Mouse (Mus musculus) thymus, adult 2 months (tissue): ENCODE data around the gene Il17re. TPM values are rescaled to one million over a fixed set of nuclear protein-coding genes. Genes with fewer than 3 reads are reported as not detected.

ENCODE experiments used
- DNase-seq: peaks from one replicate; pipeline ENCODE4 v3.0.0; 2021
- H3K27ac ChIP-seq: fragments of 200-500 bp; 2 replicates; pipeline ENCODE4 v1.5.1; 2012; ENCODE audit warnings: low read length, control low read depth; ENCODE audit not compliant: control insufficient read depth, insufficient read depth
- H3K27me3 ChIP-seq: fragments of 200-500 bp; 2 replicates; pipeline ENCODE4 v1.6.1; 2012; ENCODE audit warnings: mild to moderate bottlenecking, low read length, moderate library complexity, mixed read lengths; ENCODE audit not compliant: control insufficient read depth, insufficient read depth
- H3K36me3 ChIP-seq: fragments of 200-500 bp; 2 replicates; pipeline ENCODE4 v1.6.1; 2012; ENCODE audit warnings: mild to moderate bottlenecking, low read length, moderate library complexity; ENCODE audit not compliant: control insufficient read depth, insufficient read depth
- H3K4me1 ChIP-seq: fragments of 200-500 bp; replicated peaks from 2 replicates; pipeline ENCODE4 v1.6.1; 2012; ENCODE audit warnings: low read length; ENCODE audit not compliant: control insufficient read depth, insufficient read depth
- H3K4me3 ChIP-seq: fragments of 200-500 bp; 2 replicates; pipeline ENCODE4 v1.5.1; 2012; ENCODE audit warnings: mild to moderate bottlenecking, low read length, control low read depth, moderate library complexity; ENCODE audit not compliant: control insufficient read depth, insufficient read depth
- CTCF ChIP-seq: fragments of 200-500 bp; IDR thresholded peaks from 2 replicates; pipeline ENCODE4 v1.5.1; 2012; ENCODE audit warnings: mild to moderate bottlenecking, control low read depth, low read length, moderate library complexity, borderline replicate concordance; ENCODE audit not compliant: control insufficient read depth, poor library complexity, insufficient read depth; ENCODE audit errors: extremely low read depth
- POLR2A ChIP-seq: fragments of 200-500 bp; IDR thresholded peaks from 2 replicates; pipeline ENCODE4 v1.6.1; 2012; ENCODE audit warnings: mild to moderate bottlenecking, low read length, control low read depth, moderate library complexity; ENCODE audit not compliant: control insufficient read depth, poor library complexity, insufficient read depth; ENCODE audit errors: extremely low read depth
- WGBS: fragments of 180-500 bp; shearing (Covaris S2); methylation state at CpG from one replicate; pipeline ENCODE4 v1.1.7; 2018; 5-methylcytosine and 5-hydroxymethylcytosine counted together
- polyA plus RNA-seq: library from polyadenylated mRNA; depleted of rRNA; stranded (reverse); fragments of >200 nt; gene quantifications from 2 replicates; pipeline ENCODE4 v1.2.3, GENCODE M21; 2012

Gene Il17re
- polyA plus RNA-seq, 1 experiment = 22.8 TPM

DNA sequence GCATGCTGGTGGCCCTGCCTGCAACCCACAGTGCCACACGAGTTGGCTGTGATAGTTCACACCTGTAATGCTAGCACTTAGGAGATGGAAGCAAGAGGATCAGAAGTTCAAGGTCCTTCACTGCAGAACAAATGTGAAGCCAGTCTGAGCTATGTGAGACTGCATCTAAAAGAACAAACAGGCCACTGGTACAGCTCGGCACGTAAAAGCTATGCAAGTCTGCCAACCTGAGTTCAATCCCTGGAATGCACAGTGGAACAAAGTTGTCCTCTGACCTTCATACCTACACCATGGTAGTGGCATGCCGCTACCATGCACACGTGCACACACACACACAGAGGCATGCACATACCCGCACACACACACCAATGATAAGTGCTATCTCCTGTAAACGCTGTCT, 34.1 kb upstream of the Il17re start:
- H3K27ac ChIP-seq = no peak overlapping the region
- no peak for DNase-seq
- peaks cover 3% of the 10 kb centered on the region for H3K4me1 ChIP-seq
- no peaks in the 10 kb centered on the region for H3K27me3 ChIP-seq
- 92% methylated on average over 7 of the region's 7 CpGs for WGBS
- TF ChIP-seq POLR2A (no peak), CTCF (no peak)
- no peak overlapping the region for H3K4me3 ChIP-seq
- no peaks in the 10 kb centered on the region for H3K36me3 ChIP-seq

DNA sequence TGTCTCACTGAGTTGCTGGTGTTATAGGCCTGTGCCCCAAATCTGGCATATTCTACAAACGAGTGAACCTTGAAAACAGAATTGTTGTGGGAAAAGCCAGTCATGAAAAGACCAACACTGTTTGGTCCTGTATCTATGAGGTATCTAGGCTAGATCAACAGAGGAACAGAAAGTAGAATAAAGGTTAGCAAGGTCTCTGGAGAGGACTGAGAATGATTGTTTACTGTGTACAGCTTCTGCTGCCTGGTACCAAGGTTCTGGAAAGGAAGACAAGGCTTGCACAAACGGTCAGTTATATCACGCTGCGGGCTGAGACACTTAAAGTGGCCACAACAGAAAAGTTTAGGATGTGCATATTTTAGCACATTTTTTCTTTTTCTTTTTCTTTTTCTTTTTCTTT, 31.6 kb upstream of the Il17re start:
- Histone ChIP-seq H3K36me3 (no peaks in the 10 kb centered on the region), H3K27me3 (no peaks in the 10 kb centered on the region), H3K4me3 (no peak overlapping the region), H3K27ac (no peak overlapping the region), H3K4me1 (no peaks in the 10 kb centered on the region)
- no peak for DNase-seq
- WGBS = 95% methylated on average over 4 of the region's 4 CpGs
- TF ChIP-seq CTCF = no peak
- no peak for TF ChIP-seq POLR2A

DNA sequence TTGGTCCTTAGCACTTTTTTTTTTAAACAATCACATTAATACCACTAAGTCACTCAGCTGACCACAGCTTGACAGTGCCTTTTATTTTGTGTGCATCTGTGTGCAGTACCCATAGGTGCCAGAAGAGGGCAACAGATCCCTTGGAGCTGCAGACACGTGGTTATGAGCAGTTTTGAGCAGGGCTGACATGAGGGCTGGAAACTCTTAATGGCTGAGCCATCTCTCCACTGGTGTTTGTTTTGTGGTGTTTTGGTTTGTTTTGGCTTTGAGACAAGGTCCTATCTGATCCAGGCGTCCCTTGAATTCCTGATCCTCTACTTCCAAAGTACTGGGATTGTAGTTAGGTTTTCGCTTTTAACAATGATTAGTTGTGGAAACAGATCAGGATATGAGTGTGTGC, 30.9 kb upstream of the Il17re start:
- 69% methylated on average over 3 of the region's 3 CpGs for WGBS
- peak; percentile 58 for DNase-seq
- no peak overlapping the region for H3K27ac ChIP-seq

DNA sequence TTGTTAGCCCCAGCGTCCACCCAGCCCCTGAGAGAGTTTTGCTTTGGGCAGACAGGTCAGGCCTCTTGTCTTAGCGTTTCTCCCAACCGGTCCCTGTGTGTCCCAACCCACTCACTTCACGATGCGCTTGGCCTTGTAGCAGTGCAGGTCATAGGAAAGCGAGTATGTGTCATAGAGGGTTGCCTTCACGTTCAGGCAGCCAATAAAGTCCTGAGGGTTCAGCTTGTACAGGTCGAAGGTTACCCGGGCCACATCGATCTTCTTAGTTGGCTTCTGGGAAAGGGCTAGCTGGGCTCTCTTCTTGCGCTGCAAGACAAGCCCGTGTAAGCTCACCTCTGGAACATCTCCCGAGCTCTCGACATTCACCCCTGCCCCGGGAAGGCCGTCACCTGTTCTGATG, 30.3 kb upstream of the Il17re start:
- TF ChIP-seq POLR2A = no peak
- TF ChIP-seq CTCF = no peak
- no peak for DNase-seq
- WGBS = 95% methylated on average over 16 of the region's 16 CpGs
- Histone ChIP-seq H3K27me3 (no peaks in the 10 kb centered on the region), H3K4me3 (no peak overlapping the region), H3K27ac (no peak overlapping the region), H3K36me3 (no peaks in the 10 kb centered on the region), H3K4me1 (no peaks in the 10 kb centered on the region)

More for the DNA sequence above, 30.9 kb upstream of the Il17re start:
- Histone ChIP-seq H3K27me3 (no peaks in the 10 kb centered on the region), H3K36me3 (no peaks in the 10 kb centered on the region), H3K4me3 (no peak overlapping the region), H3K4me1 (no peaks in the 10 kb centered on the region)
- TF ChIP-seq CTCF (no peak), POLR2A (no peak)

DNA sequence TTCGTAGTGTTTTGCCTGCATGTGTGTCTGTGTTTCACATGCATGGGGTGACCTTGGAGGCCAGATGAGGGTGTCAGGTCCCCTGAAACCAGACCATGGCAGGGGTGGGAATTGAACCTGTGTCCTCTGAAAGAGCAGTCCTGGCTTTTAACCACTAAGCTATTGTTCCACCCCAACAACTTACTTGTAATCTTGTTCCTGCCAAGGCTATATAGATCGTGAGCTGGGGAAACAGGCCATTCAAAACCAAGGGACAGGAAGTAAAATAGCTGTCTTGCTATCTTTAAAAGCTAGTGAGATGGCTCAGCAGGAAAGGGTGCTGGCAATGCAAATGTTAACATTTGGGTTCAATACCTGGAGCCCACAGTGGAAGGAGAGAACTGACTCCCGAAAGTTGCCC, 28.3 kb upstream of the Il17re start:
- TF ChIP-seq POLR2A (no peak), CTCF (no peak)
- Histone ChIP-seq H3K36me3 (no peaks in the 10 kb centered on the region), H3K4me1 (no peaks in the 10 kb centered on the region), H3K4me3 (no peak overlapping the region), H3K27me3 (no peaks in the 10 kb centered on the region), H3K27ac (no peak overlapping the region)
- DNase-seq = no peak
- 67% methylated on average over 3 of the region's 3 CpGs for WGBS

DNA sequence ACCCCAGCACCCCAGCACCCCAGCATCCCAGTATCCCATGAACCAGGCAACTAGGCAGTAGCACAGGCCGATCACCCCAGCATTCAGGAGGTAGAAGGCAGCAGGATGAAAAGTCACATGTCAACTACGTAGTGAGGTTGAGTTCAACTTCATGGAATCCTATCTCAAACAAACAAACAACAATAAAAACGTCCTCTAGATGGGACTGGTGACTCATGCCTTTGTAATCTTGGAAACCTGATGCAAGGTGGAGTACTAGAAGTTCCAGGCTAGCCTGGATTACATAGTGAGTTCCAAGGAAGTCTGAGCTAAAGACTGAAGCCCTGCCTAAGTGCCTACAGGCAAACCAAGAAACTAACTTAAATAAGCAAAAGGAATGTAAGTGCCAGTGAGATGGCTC, 27.4 kb upstream of the Il17re start:
- TF ChIP-seq POLR2A (no peak), CTCF (no peak)
- DNase-seq = no peak
- WGBS = 83% methylated on average over 3 of the region's 3 CpGs
- H3K4me3 ChIP-seq = no peak overlapping the region
- H3K27me3 ChIP-seq = no peaks in the 10 kb centered on the region
- H3K27ac ChIP-seq = no peak overlapping the region
- H3K4me1 ChIP-seq = no peaks in the 10 kb centered on the region
- H3K36me3 ChIP-seq = no peaks in the 10 kb centered on the region

DNA sequence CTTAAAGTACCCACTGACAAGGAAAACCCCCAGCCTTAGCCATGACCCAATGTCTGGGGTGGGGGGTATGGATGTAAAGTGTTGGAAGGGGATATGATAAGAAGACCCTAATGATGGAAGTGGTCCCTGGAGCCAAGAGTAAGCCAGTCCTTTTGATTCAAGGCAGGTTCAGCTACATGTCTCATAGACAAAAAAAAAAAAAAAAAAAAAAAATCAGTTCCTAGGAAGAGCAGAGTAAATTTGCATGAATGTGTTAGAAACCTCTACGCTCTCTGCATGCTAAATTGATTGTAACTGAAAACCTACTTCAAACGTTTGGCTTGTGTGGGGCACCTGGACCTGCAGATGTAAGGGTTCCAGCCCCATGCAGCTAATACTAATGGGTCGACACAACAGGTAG, 26.5 kb upstream of the Il17re start:
- TF ChIP-seq POLR2A (no peak), CTCF (no peak)
- no peaks in the 10 kb centered on the region for H3K27me3 ChIP-seq
- H3K36me3 ChIP-seq = no peaks in the 10 kb centered on the region
- no peaks in the 10 kb centered on the region for H3K4me1 ChIP-seq
- no peak overlapping the region for H3K27ac ChIP-seq
- 74% methylated on average over 3 of the region's 3 CpGs for WGBS
- no peak overlapping the region for H3K4me3 ChIP-seq
- DNase-seq = no peak
